Mouse (Mus musculus) thymus, adult 18-20 months (tissue): ENCODE data around the gene Hectd4.

Experiments
- DNase-seq, 2 experiments: peaks; one replicate each; pipeline ENCODE4 v3.0.0; 2022; ENCODE audit warnings: mixed read lengths in 2 of 2

Hectd4 gene

DNA sequence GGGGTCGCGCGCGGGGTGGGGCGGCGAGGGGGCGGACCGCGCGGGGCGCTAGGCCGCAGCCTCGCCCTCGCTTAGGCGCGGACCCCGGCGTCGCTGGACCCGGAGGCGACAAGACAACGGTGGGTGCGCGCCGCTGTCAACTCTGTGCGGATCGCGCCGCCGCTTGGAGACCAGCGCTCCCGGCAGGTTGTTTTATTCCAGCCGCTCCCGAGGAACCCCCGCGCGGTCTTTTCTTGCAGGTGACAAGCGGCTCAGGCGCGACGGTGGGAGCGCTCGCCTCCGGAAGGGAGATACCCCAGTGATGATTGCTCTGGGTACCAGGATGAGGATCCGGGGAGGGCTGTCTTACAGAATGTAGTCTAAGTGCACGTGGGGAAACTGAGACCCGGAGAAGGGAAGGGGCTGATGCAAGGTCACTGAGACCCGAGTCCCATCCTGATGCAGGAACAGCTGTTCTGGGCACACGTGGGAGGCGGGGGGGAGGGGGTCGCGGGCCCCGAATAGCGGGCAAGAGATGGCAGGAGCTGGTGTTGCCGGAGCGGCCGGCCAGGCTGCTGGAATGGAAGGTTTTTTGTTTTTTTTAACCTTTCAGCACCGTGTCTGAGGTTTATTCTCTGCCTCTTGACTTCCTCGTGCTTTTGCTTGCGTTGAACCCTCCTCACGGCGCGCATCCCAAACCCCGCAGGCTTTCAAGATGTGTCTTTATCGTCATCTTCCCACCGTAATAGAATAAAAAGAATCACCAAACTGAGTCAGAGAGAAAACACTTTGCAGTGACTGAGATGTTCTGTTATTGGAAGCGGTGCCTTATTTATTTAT lies 178.3 kb downstream of the Hectd4 start:
- peak in 1 of 2 experiments; percentile 48 for DNase-seq

DNA sequence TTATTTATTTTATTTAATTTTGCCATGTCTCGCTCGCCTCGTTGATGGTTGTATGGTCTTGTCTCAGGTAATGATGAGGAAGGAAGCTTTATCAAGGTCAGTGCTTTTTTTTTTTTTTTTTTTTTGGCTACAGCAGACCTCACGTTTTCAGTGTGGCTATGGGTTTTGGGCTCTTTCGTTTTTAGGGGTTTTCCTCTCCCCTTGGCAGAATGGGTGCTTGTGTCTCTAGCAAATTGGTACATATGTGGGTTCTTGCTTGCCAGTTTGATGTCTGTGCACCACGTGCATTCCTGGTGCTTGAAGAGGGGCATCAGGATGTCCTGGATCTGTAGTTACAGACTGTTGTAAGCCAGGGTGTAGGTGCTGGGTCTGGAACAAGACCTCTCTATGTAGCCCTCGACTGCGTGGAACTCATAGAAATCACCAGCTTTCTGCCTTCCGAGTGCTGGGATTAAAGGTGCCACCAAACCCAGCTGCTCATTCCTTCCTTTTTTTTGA lies 179.0 kb downstream of the Hectd4 start:
- DNase-seq, result no peak

DNA sequence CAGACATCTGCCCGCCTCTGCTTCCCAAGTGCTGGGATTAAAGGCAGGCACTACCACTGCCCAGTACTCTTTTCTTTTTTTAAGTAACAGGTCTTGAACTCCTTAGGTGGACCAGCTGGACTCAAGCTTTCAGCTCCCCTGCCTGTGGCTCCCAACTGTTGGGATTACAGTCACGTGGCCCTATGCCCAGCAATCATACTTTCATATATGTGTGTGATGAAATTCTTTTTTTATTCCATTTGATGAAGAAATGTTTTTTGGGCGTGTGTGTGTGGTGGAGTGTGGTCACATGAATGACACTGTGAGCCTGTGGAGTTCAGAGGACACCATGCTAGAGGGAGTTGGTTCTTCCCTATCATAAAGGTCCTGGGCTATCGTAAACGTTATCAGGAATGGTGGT lies 179.5 kb downstream of the Hectd4 start:
- DNase-seq, result no peak

DNA sequence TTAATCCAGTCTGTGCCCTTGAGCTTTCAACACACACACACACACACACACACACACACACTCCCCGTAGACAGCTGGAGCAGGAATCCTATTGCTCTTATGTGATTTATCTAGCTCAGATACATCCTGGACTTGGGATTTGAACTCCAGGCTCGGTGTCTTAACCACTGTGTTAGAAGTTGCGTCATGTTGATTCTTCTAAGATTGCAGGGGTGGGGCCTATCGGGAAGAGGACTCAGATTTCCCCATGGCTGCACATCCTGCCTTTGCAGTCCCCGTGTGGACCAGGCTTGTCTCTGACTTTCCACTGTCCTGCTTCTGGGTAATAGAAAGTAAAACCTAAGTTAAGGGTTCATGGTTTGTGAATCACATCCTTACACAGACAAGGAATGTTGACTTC lies 180.0 kb downstream of the Hectd4 start:
- DNase-seq, result no peak

DNA sequence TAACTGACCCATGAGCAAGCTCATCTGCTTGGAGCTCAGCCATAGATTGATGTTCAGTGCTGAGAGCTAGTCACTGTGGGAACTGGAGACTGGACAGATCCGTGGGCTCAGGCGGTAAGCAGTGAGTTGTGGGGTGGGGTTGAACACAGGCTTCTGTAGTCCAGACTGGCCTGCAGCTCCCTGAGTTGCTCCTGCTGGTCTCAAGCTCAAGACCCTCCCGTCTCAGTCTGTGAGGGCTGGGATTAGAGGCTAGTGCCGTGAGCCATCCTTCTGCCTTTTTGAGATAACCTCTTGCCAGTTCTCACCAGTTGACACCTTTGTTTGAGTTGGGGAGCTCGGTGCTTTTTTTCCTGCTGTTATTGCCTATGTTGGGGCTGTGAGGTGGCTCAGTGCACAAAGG lies 180.8 kb downstream of the Hectd4 start:
- no peak for DNase-seq

DNA sequence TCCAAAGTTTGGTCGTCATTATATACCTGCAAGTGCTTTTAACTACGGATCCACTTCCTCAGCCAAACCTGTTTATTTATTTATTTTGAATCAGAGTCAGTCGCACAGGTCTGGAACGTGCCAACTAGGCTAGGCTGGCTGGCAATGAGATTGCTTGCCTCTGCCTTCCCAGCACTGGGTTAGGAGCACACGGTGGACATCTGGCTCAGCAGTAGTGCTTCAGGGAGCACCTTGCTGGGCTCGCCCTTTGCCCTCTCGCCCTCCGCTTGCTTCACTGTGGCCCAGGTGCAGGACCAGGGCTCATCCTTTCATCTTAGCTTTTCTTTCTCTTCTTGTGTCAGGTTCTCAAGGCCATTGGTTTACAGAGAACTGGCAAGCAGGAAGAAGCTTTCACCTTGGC lies 187.8 kb downstream of the Hectd4 start:
- no peak for DNase-seq

DNA sequence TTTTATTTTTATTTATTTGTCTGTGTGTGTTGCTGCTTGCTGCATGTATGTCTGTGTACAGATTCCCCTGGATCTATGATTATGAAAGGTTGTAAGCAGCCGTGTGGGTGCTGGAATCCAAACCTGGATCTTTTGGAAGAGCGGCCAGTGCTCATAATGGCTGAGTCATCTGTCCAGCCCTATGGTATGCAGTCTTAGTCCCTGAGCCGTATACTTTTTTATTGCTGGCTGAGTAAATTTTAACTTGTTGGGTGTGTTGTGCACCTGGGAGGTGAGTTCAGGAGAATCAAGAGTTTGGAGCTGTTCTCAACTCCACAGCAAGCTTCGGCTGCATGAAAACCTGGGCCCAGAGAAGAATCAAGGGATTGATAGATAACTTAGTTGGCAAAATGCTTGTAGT lies 191.0 kb downstream of the Hectd4 start:
- DNase-seq, result no peak
